Mouse (Mus musculus): ENCODE measurements around the gene Cep95. TPM values are rescaled to one million over a fixed set of nuclear protein-coding genes. Genes with fewer than 3 reads are reported as not detected.

Cep95 gene
- polyA plus RNA-seq, 1 experiment from 2014 or later = 12.2 TPM

DNA sequence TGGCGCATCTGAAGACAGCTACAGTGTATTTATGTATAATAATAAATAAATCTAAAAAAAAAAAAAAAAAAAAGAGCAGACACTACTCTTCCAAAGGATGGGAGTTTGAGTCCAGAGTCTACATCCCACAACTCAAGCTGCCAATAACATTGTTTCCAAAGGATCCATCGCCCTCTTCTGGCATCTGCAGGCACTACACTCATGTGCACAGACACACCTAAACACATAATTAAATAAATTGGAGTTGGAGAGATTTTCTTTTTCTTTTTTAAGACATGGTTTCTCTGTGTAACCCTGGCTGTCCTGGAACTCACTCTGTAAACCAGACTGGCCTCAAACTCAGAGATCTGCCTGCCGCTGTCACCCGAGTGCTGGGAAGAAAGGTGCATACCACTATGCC lies 21.5 kb upstream of the Cep95 start:
- Histone ChIP-seq H3K4me1 (ENCODE audit: control insufficient read depth, insufficient read depth, low read depth, low read length) (no peaks in the 10 kb centered on the region), H3K9ac (ENCODE audit: low read depth, low read length) (no peak overlapping the region), H3K27me3 (replicated peaks; ENCODE audit: control insufficient read depth, insufficient read depth, low read length) (no peaks in the 10 kb centered on the region), H3K36me3 (ENCODE audit: control insufficient read depth, insufficient read depth, low read length) (peaks cover 26% of the 10 kb centered on the region), H3K4me3 (ENCODE audit: low read length) (no peak overlapping the region), H3K27ac (ENCODE audit: low read depth, low read length) (no peak overlapping the region), H3K9me3 (ENCODE audit: control insufficient read depth, low read length) (no peaks in the 10 kb centered on the region), H3K4me2 (ENCODE audit: low read length) (no peak overlapping the region)
- 90% methylated on average over 4 of the region's 4 CpGs for WGBS
- no peak for ATAC-seq

DNA sequence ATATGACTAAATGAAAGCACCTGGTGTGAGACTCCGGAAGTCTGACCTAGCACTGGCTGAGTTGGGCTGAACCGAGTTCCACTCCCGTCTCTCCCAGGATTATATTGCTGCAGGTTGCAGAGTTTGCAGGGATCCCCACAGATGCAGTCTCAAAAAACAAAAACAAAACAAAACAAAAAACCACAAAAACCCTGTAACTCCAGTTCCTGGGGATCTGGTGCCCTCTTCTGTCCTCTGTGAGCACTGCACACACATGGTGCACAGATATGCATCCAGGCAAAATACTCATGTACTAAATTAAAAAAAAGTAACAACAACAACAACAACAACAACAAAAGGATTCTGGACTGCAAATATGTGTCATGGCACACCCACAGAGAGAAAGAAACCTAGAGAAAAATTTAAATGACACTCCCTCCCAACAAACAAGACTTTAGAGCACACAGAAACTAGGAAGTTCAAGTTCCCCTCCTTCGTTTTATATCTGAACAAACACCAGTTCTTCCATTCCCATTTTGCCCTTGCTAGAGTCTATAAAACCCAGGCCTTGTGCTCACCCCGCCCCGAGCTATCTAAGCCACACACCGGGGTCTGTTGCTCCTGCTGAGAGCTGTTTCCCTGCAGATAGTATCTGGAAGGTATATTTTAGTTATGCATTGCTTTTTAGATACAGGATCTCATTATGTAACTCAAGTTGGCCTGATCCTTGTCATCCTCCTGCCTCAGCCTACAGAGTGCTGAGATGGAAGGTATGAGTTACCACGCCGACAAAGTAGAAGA lies 18.7 kb upstream of the Cep95 start:
- H3K4me3 ChIP-seq (ENCODE audit: low read length) = no peak overlapping the region
- H3K27ac ChIP-seq (ENCODE audit: low read depth, low read length) = no peak overlapping the region
- H3K4me2 ChIP-seq (ENCODE audit: low read length) = no peak overlapping the region
- H3K36me3 ChIP-seq (ENCODE audit: control insufficient read depth, insufficient read depth, low read length) = peaks cover 36% of the 10 kb centered on the region
- no peak overlapping the region for H3K9ac ChIP-seq (ENCODE audit: low read depth, low read length)
- H3K4me1 ChIP-seq (ENCODE audit: control insufficient read depth, insufficient read depth, low read depth, low read length) = no peaks in the 10 kb centered on the region
- H3K9me3 ChIP-seq (ENCODE audit: control insufficient read depth, low read length) = no peaks in the 10 kb centered on the region
- no peak for ATAC-seq
- 95% methylated on average over 9 of the region's 9 CpGs for WGBS
- H3K27me3 ChIP-seq (replicated peaks; ENCODE audit: control insufficient read depth, insufficient read depth, low read length) = no peaks in the 10 kb centered on the region

DNA sequence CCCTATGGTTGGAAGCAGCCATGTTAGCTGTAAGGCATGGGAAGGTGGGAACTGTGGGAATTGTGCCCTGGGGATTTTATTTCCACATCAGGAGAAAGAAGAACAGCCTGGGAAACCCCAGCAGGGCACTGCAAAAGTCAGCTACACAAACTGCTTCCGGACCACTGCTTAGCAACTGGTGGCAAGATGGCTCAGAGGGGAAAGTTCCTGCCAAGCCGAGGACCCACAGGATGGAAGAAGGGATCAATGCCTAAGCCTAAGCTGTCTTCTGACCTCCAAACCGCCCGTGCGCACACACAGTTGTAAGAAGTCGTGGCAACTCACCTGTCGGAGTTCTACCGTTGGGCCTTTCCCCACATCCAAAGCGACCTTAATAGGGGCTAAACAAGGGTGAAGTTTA lies 16.0 kb upstream of the Cep95 start:
- Histone ChIP-seq H3K4me3 (ENCODE audit: low read length) (no peak overlapping the region), H3K4me2 (ENCODE audit: low read length) (no peak overlapping the region), H3K9ac (ENCODE audit: low read depth, low read length) (no peak overlapping the region), H3K27me3 (replicated peaks; ENCODE audit: control insufficient read depth, insufficient read depth, low read length) (no peaks in the 10 kb centered on the region), H3K9me3 (ENCODE audit: control insufficient read depth, low read length) (no peaks in the 10 kb centered on the region), H3K4me1 (ENCODE audit: control insufficient read depth, insufficient read depth, low read depth, low read length) (no peaks in the 10 kb centered on the region; the same call in 1 of the 2 replicates), H3K27ac (ENCODE audit: low read depth, low read length) (no peak overlapping the region), H3K36me3 (ENCODE audit: control insufficient read depth, insufficient read depth, low read length) (peaks cover 23% of the 10 kb centered on the region)
- no peak for ATAC-seq
- 93% methylated on average over 9 of the region's 9 CpGs for WGBS

DNA sequence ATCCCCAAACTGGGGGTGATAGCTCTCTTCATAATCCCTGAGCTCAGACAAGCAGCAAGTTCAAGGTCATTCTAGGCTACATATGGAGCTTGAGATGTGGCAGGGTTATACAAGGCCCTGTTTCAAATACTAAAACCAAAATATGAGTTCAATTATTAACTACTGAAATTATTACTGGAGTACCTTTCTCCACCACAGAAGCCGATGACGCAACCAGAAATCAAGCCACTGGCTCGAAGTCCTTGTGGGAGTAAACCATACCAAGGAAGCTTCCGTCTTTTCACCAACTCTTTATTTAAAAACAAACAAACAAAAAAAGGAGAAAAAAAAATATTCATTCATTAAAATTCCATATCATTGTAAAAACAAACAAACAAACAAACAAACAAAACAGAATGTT lies 12.1 kb upstream of the Cep95 start:
- H3K27me3 ChIP-seq (replicated peaks; ENCODE audit: control insufficient read depth, insufficient read depth, low read length) = no peaks in the 10 kb centered on the region
- no peaks in the 10 kb centered on the region for H3K9me3 ChIP-seq (ENCODE audit: control insufficient read depth, low read length)
- no peak overlapping the region for H3K4me2 ChIP-seq (ENCODE audit: low read length)
- H3K4me3 ChIP-seq (ENCODE audit: low read length) = no peak overlapping the region
- 94% methylated on average over 4 of the region's 4 CpGs for WGBS
- peaks cover 3% of the 10 kb centered on the region for H3K4me1 ChIP-seq (ENCODE audit: control insufficient read depth, insufficient read depth, low read depth, low read length)
- H3K36me3 ChIP-seq (ENCODE audit: control insufficient read depth, insufficient read depth, low read length) = peaks cover 16% of the 10 kb centered on the region
- H3K27ac ChIP-seq (ENCODE audit: low read depth, low read length) = no peak overlapping the region
- ATAC-seq = no peak
- no peak overlapping the region for H3K9ac ChIP-seq (ENCODE audit: low read depth, low read length)

DNA sequence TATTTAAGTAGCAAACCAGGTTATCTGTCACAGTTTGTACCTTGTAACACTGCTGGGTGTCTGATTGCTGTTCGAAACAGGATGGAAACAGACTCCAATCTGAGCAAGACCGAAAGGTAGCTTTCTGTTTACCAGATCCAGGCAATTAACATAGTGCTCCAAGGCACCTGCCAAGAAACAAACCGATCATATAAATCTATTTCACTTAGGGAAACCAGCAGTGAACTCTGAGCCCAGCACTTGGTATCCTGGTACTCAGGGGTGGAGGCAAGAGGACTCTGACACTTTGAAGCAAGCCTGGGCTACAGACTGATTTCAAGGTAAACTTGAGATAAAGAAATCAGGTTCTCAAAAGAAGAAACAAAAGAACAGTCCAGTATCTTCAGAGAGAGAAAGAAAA lies 11.7 kb upstream of the Cep95 start:
- Histone ChIP-seq H3K4me1 (ENCODE audit: control insufficient read depth, insufficient read depth, low read depth, low read length) (peaks cover 3% of the 10 kb centered on the region), H3K9me3 (ENCODE audit: control insufficient read depth, low read length) (no peaks in the 10 kb centered on the region), H3K9ac (ENCODE audit: low read depth, low read length) (no peak overlapping the region), H3K27me3 (replicated peaks; ENCODE audit: control insufficient read depth, insufficient read depth, low read length) (no peaks in the 10 kb centered on the region), H3K27ac (ENCODE audit: low read depth, low read length) (no peak overlapping the region), H3K36me3 (ENCODE audit: control insufficient read depth, insufficient read depth, low read length) (peaks cover 19% of the 10 kb centered on the region), H3K4me3 (ENCODE audit: low read length) (no peak overlapping the region), H3K4me2 (ENCODE audit: low read length) (no peak overlapping the region)
- WGBS = 94% methylated on average over 3 of the region's 3 CpGs
- ATAC-seq = no peak

DNA sequence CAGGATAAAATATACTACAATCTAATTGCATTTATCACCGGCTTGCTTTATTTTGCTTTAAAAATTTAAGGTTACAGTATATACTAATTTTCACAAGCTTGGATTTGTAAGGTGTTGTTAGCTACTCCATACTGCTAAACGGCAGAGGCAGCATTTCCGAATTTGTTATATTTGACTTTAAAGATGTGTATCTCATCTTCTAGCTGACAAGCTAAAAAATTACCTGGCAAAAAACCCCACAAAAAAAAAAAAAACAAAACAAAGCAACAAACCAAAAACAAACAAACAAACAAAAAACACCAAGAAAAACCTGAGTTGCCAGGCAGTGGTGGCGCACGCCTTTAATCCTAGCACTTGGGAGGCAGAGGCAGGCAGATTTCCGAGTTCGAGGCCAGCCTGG lies 10.9 kb upstream of the Cep95 start:
- Histone ChIP-seq H3K4me3 (ENCODE audit: low read length) (no peak overlapping the region), H3K27ac (ENCODE audit: low read depth, low read length) (no peak overlapping the region), H3K4me2 (ENCODE audit: low read length) (peak overlapping the region; percentile 78; the same call in 1 of the 2 replicates), H3K27me3 (replicated peaks; ENCODE audit: control insufficient read depth, insufficient read depth, low read length) (no peaks in the 10 kb centered on the region), H3K36me3 (ENCODE audit: control insufficient read depth, insufficient read depth, low read length) (peaks cover 21% of the 10 kb centered on the region), H3K4me1 (ENCODE audit: control insufficient read depth, insufficient read depth, low read depth, low read length) (peaks cover 3% of the 10 kb centered on the region), H3K9ac (ENCODE audit: low read depth, low read length) (no peak overlapping the region), H3K9me3 (ENCODE audit: control insufficient read depth, low read length) (no peaks in the 10 kb centered on the region)
- ATAC-seq = no peak
- WGBS = 94% methylated on average over 7 of the region's 7 CpGs

DNA sequence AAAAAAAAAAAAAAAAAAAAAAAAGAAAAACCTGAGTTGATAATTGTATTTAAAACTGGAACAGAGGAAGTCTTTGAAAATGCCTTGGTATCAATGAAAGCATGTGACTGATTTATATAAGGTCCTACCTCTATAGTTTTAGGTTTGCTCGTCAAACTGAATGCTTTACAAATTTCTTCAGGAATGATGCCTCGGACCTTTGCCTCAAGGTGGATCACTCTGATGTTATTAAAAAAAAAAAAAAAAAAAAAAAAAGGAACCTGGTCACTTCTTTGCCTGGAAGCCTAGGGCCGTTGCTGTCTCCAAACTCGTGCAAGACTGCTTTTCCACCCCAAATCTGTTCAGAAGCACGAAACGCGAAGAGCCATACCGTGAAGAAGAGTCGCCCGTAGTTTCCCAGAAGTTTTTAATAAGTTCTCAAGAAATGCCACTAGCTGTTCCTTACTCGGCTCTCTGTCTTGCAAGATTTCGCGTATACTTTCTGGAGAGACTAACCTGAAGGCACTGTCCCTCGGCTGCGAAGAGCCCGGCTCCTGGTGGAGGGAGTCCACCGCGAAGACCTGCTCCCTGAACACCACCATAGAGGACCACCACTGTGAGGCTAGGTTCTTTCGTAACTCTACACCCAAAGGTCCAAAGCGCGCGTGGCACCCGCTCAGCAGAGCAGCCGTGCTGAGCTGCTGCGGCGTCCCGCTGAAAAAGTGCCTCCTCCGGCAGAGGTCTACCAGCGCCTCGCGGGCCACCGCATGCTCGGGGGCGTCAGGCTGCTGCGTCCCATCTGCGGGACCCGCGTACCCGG lies 10.3 kb upstream of the Cep95 start:
- peak overlapping the region; percentile 90 for H3K27ac ChIP-seq (ENCODE audit: low read depth, low read length)
- H3K4me2 ChIP-seq (ENCODE audit: low read length) = peak overlapping the region; percentile 78
- peak overlapping the region; percentile 91 for H3K9ac ChIP-seq (ENCODE audit: low read depth, low read length)
- peak; percentile 85 for ATAC-seq
- 3% methylated on average over 39 of the region's 39 CpGs for WGBS
- H3K4me3 ChIP-seq (ENCODE audit: low read length) = peak overlapping the region; percentile 83
- peaks cover 6% of the 10 kb centered on the region for H3K4me1 ChIP-seq (ENCODE audit: control insufficient read depth, insufficient read depth, low read depth, low read length)
- peaks cover 22% of the 10 kb centered on the region for H3K36me3 ChIP-seq (ENCODE audit: control insufficient read depth, insufficient read depth, low read length)
- no peaks in the 10 kb centered on the region for H3K9me3 ChIP-seq (ENCODE audit: control insufficient read depth, low read length)
- H3K27me3 ChIP-seq (replicated peaks; ENCODE audit: control insufficient read depth, insufficient read depth, low read length) = no peaks in the 10 kb centered on the region

DNA sequence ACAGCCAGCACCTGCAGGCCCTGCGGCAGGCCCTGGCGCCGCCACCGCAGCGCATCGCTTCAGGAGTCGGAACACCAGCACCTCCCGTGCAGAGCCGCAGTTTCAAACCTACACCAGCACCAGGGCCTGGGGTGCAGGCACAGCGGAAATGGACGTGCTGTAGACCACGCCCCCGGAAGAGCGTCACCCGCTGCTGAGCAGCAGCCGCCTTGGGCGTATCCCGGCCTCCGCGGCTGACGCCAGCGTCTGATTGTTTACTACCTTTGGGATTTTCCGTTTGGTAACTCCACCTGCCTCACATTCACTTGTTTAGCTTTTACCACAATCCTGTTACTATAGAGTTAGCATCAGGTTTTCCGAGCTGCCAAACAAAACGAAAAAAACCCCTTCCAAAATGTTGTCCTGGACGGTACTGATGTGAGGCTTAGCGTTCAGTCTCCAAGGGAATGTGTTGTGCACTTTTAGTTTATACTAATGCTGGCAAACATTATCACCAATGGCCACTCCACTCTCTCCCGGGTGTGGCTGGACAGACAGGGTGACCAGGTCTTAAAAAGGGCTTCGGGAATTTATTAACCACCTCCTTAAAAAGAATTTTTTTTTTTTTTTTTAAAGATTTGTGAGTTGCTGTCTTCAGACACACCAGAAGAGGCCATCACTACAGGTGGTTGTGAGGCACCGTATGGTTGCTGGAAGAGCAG lies 9.5 kb upstream of the Cep95 start, which contains the start of gene Polg2:
Gene Polg2, minus strand, starts transcription at position 150 of the 701 bp plus-strand sequence.
- Histone ChIP-seq H3K4me1 (ENCODE audit: control insufficient read depth, insufficient read depth, low read depth, low read length) (peaks cover 6% of the 10 kb centered on the region), H3K9me3 (ENCODE audit: control insufficient read depth, low read length) (no peaks in the 10 kb centered on the region), H3K27me3 (replicated peaks; ENCODE audit: control insufficient read depth, insufficient read depth, low read length) (no peaks in the 10 kb centered on the region), H3K4me3 (ENCODE audit: low read length) (peak within 1 kb of the TSS; percentile 83), H3K9ac (ENCODE audit: low read depth, low read length) (peak within 1 kb of the TSS; percentile 91), H3K36me3 (ENCODE audit: control insufficient read depth, insufficient read depth, low read length) (peaks cover 29% of the 10 kb centered on the region), H3K27ac (ENCODE audit: low read depth, low read length) (peak within 1 kb of the TSS; percentile 90), H3K4me2 (ENCODE audit: low read length) (peak within 1 kb of the TSS; percentile 78)
- ATAC-seq = peak; percentile 99
- WGBS = 2% methylated on average over 30 of the region's 30 CpGs

DNA sequence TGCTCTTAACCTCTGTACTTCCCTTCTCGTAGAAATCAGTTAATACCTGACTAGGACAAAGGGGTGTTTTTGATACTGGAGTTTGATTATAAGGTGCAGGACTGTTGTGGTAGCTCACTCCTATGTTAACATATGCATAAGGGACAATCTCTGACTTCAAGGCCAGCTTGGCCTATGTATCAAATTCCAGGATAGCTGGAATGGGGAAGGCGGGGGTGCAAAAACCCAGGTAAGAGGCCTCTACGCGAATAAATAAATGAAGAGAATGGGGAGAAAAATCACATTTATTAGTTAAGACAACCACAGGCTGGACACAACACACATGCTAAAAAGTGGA lies 9.0 kb upstream of the Cep95 start:
- no peak overlapping the region for H3K27ac ChIP-seq (ENCODE audit: low read depth, low read length)
- ATAC-seq = no peak
- peaks cover 29% of the 10 kb centered on the region for H3K36me3 ChIP-seq (ENCODE audit: control insufficient read depth, insufficient read depth, low read length)
- 63% methylated on average over 4 of the region's 4 CpGs for WGBS
- H3K9me3 ChIP-seq (ENCODE audit: control insufficient read depth, low read length) = no peaks in the 10 kb centered on the region
- no peak overlapping the region for H3K4me3 ChIP-seq (ENCODE audit: low read length)
- peaks cover 7% of the 10 kb centered on the region for H3K4me1 ChIP-seq (ENCODE audit: control insufficient read depth, insufficient read depth, low read depth, low read length)
- no peak overlapping the region for H3K9ac ChIP-seq (ENCODE audit: low read depth, low read length)
- no peaks in the 10 kb centered on the region for H3K27me3 ChIP-seq (replicated peaks; ENCODE audit: control insufficient read depth, insufficient read depth, low read length)
- H3K4me2 ChIP-seq (ENCODE audit: low read length) = peak overlapping the region; percentile 78
